Mouse (Mus musculus): ENCODE data around the gene Hax1. TPM values are rescaled to one million over a fixed set of nuclear protein-coding genes. Genes with fewer than 3 reads are reported as not detected.
A peak's percentile ranks its signal among the peaks of the same experiment; 100 is the strongest.

The Hax1 gene
- polyA plus RNA-seq, 1 experiment from 2014 or later, result 82.6 TPM

DNA sequence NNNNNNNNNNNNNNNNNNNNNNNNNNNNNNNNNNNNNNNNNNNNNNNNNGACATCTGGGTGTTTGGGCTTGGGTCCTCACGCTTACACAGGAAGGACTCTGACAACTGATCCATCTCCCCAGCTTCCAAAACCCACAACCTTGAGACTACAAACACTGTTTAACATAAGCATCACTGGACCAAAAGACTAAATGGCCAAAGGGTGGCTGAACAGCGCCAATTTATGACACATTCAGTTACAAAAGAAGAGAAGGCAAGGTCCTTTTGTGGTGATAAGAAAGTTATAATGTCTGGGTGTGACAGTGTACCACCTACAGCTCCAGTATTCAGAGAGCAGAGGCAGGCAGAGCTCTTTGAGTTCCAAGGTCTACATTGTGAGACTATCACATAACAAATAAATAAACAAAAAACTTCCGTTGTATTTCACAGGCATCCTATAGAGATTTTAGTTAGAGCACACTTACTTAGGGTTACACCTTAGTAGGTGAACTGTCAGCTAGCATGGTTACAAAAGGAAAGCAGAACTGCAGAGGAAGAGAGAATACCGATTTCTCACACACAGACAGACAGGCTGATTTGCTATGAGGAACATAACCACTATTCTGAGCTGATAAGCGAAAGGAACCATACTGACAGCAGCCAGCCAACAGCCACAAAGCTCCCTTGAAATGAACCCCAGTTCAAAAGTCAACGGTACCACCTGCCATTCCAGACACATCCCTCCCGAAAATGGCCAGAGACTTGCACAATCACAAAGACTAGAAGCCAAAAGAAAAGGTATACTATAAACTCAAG is 42.2 kb downstream of the Hax1 start:
- Histone ChIP-seq H3K27me3 (ENCODE audit: control insufficient read depth, insufficient read depth, low read length) (no peaks in the 10 kb centered on the region), H3K4me1 (ENCODE audit: control insufficient read depth, insufficient read depth, low read length) (peaks cover 19% of the 10 kb centered on the region), H3K4me3 (ENCODE audit: low read length) (no peak overlapping the region), H3K9me3 (replicated peaks; ENCODE audit: control insufficient read depth, low read length) (no peaks in the 10 kb centered on the region), H3K27ac (ENCODE audit: low read length) (no peak overlapping the region), H3K4me2 (ENCODE audit: low read depth, low read length) (no peak overlapping the region), H3K36me3 (ENCODE audit: control insufficient read depth, insufficient read depth) (peaks cover 55% of the 10 kb centered on the region), H3K9ac (ENCODE audit: low read length) (no peak overlapping the region)
- WGBS, result 92% methylated on average over 7 of the region's 7 CpGs
- no peak for ATAC-seq (replicated peaks; ENCODE audit: extremely low read depth, insufficient read depth, low FRiP score)

DNA sequence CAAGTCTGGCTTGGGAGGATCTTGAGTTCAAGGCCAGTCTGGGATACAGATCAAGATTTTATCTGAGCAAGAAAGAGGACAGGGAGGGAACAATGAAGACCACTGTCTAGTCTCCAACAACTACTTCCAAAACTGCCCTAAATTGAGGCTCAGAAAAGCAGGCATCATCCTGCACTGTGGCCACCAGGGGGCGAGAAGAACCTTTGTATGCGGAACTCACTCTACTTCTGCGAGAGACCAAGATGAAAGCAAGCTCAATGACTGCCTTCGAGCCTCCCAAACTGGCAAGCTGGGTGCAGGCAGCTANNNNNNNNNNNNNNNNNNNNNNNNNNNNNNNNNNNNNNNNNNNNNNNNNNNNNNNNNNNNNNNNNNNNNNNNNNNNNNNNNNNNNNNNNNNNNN is 45.2 kb downstream of the Hax1 start:
- Histone ChIP-seq H3K4me2 (ENCODE audit: low read depth, low read length) (no peak overlapping the region), H3K4me3 (ENCODE audit: low read length) (no peak overlapping the region), H3K36me3 (ENCODE audit: control insufficient read depth, insufficient read depth) (peaks cover 79% of the 10 kb centered on the region), H3K27ac (ENCODE audit: low read length) (no peak overlapping the region), H3K9me3 (replicated peaks; ENCODE audit: control insufficient read depth, low read length) (no peaks in the 10 kb centered on the region), H3K4me1 (ENCODE audit: control insufficient read depth, insufficient read depth, low read length) (peaks cover 6% of the 10 kb centered on the region; the same call in 1 of the 2 replicates), H3K9ac (ENCODE audit: low read length) (no peak overlapping the region), H3K27me3 (ENCODE audit: control insufficient read depth, insufficient read depth, low read length) (no peaks in the 10 kb centered on the region)
- WGBS, result 4% methylated on average over 4 of the region's 4 CpGs
- ATAC-seq (replicated peaks; ENCODE audit: extremely low read depth, insufficient read depth, low FRiP score), result no peak; the same call in 1 of the 2 replicates

DNA sequence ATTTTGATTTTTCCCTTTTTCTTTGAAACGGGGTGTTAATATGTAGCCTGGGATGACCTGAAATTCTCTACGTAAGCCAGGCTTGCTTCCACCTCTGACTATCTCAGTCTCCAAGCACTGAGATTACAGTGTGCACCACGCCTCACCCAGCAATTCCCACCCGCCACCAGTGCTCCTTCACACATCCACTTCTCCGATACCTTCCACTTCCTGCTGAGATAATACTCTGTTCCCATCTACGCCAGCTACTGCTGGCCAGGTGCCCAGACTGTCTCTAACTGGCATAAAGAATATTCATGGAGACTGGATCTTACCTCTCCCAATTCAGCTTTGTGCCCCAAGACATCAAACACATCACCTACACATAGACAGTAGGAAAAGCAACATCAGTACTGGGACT is 49.9 kb downstream of the Hax1 start:
- H3K4me3 ChIP-seq (ENCODE audit: low read length), result no peak overlapping the region
- peak; percentile 38; the same call in 1 of the 2 replicates for ATAC-seq (replicated peaks; ENCODE audit: extremely low read depth, insufficient read depth, low FRiP score)
- H3K4me1 ChIP-seq (ENCODE audit: control insufficient read depth, insufficient read depth, low read length), result peaks cover 6% of the 10 kb centered on the region; the same call in 1 of the 2 replicates
- no peak overlapping the region for H3K9ac ChIP-seq (ENCODE audit: low read length)
- H3K27me3 ChIP-seq (ENCODE audit: control insufficient read depth, insufficient read depth, low read length), result no peaks in the 10 kb centered on the region
- H3K4me2 ChIP-seq (ENCODE audit: low read depth, low read length), result no peak overlapping the region
- peaks cover 89% of the 10 kb centered on the region for H3K36me3 ChIP-seq (ENCODE audit: control insufficient read depth, insufficient read depth)
- 39% methylated on average over 6 of the region's 6 CpGs for WGBS
- no peaks in the 10 kb centered on the region for H3K9me3 ChIP-seq (replicated peaks; ENCODE audit: control insufficient read depth, low read length)
- H3K27ac ChIP-seq (ENCODE audit: low read length), result no peak overlapping the region

DNA sequence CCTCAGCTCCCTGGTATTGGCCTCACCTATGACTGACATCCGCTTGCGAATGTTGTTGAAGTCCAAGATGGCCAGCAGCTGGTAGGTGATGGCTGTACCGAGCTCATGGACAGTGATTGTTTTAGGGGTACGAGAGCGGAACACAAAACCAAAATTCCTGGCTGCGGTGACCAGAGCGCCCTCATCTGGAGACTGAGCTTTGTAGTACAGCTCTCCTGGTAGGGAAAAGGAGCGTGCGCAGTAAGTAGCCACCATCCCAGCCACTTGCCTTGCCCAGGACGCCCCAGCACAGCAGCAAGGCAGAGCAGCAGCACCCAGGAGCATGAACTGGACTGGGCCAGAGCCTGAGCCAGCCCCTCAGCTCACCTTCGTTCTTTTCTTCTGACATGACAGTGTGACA is 50.6 kb downstream of the Hax1 start:
- H3K4me3 ChIP-seq (ENCODE audit: low read length), result no peak overlapping the region
- H3K4me2 ChIP-seq (ENCODE audit: low read depth, low read length), result no peak overlapping the region
- H3K36me3 ChIP-seq (ENCODE audit: control insufficient read depth, insufficient read depth), result peaks cover 93% of the 10 kb centered on the region
- H3K27ac ChIP-seq (ENCODE audit: low read length), result no peak overlapping the region
- 96% methylated on average over 11 of the region's 11 CpGs for WGBS
- H3K27me3 ChIP-seq (ENCODE audit: control insufficient read depth, insufficient read depth, low read length), result no peaks in the 10 kb centered on the region
- H3K9ac ChIP-seq (ENCODE audit: low read length), result no peak overlapping the region
- no peak for ATAC-seq (replicated peaks; ENCODE audit: extremely low read depth, insufficient read depth, low FRiP score)
- H3K9me3 ChIP-seq (replicated peaks; ENCODE audit: control insufficient read depth, low read length), result no peaks in the 10 kb centered on the region
- peaks cover 6% of the 10 kb centered on the region; the same call in 1 of the 2 replicates for H3K4me1 ChIP-seq (ENCODE audit: control insufficient read depth, insufficient read depth, low read length)

Small RNA genes lying within 50 kb of the gene (microRNA-seq; reads per million reads assigned to microRNA genes)
- not detected for gene Mir7669

Other genes starting within 250 kb of the Hax1 start
- gene Chrnb2, start 234.1 kb downstream of the Hax1 start, polyA plus RNA-seq (2015; fragmentation: Nextera tagmentation; extraction: Ambion mirVana), result 0.25 and 0.29 TPM in 2 replicates
- 7.2 and 8.3 TPM in 2 replicates for gene Ube2q1, start 225.2 kb downstream of the Hax1 start, polyA plus RNA-seq (2015; fragmentation: Nextera tagmentation; extraction: Ambion mirVana)
- 4.8 and 7.2 TPM in 2 replicates for gene She, start 167.4 kb downstream of the Hax1 start, polyA plus RNA-seq (2015; fragmentation: Nextera tagmentation; extraction: Ambion mirVana)
- gene Il6ra, start 85.6 kb downstream of the Hax1 start, polyA plus RNA-seq (2015; fragmentation: Nextera tagmentation; extraction: Ambion mirVana), result 1.1 TPM in 2 replicates
- 10.3 and 11.5 TPM in 2 replicates for gene Atp8b2, start 35.3 kb downstream of the Hax1 start, polyA plus RNA-seq (2015; fragmentation: Nextera tagmentation; extraction: Ambion mirVana)
- 147 and 151 TPM in 2 replicates for gene 4933434E20Rik, start 52.9 kb upstream of the Hax1 start, polyA plus RNA-seq (2015; fragmentation: Nextera tagmentation; extraction: Ambion mirVana)
- 111 and 146 TPM in 2 replicates for gene Ubap2l, start 53.8 kb upstream of the Hax1 start, polyA plus RNA-seq (2015; fragmentation: Nextera tagmentation; extraction: Ambion mirVana)
- 267 and 298 TPM in 2 replicates for gene Tpm3, start 73.9 kb upstream of the Hax1 start, polyA plus RNA-seq (2015; fragmentation: Nextera tagmentation; extraction: Ambion mirVana)
- gene Nup210l, start 105.4 kb upstream of the Hax1 start, polyA plus RNA-seq (2015; fragmentation: Nextera tagmentation; extraction: Ambion mirVana), result 0.25 and 0.32 TPM in 2 replicates
- gene Rps27, start 214.9 kb upstream of the Hax1 start, polyA plus RNA-seq (2015; fragmentation: Nextera tagmentation; extraction: Ambion mirVana), result 468 and 790 TPM in 2 replicates
- gene Rab13, start 214.9 kb upstream of the Hax1 start, polyA plus RNA-seq (2015; fragmentation: Nextera tagmentation; extraction: Ambion mirVana), result 21.1 and 22.5 TPM in 2 replicates
- 84.2 and 89.6 TPM in 2 replicates for gene Jtb, start 232.8 kb upstream of the Hax1 start, polyA plus RNA-seq (2015; fragmentation: Nextera tagmentation; extraction: Ambion mirVana)
- gene Creb3l4, start 244.7 kb upstream of the Hax1 start, polyA plus RNA-seq (2015; fragmentation: Nextera tagmentation; extraction: Ambion mirVana), result 2.2 and 3.1 TPM in 2 replicates
- gene Slc39a1, start 249.4 kb upstream of the Hax1 start, polyA plus RNA-seq (2015; fragmentation: Nextera tagmentation; extraction: Ambion mirVana), result 61.5 and 86.3 TPM in 2 replicates